Mouse (Mus musculus) lung, embryonic 15.5 days (tissue): ENCODE measurements around the gene Grk5. TPM values are rescaled to one million over a fixed set of nuclear protein-coding genes. Genes with fewer than 3 reads are reported as not detected.

Source experiments
- ATAC-seq: fragments of 200-750 bp; cut with Nextera tagmentation; 2 replicates; pipeline ENCODE4 v1.8.0; 2017; ENCODE audit warnings: moderate number of reproducible peaks, borderline replicate concordance; ENCODE audit not compliant: low FRiP score, low TSS enrichment; ENCODE audit errors: extremely low read depth
- H3K27ac ChIP-seq: fragments of 300-500 bp; sonication (generic); 2 replicates; pipeline ENCODE4 v1.5.1; 2015; ENCODE audit warnings: moderate library complexity, mild to moderate bottlenecking, inconsistent platforms
- H3K27me3 ChIP-seq: fragments of 300-500 bp; sonication (generic); 2 replicates; pipeline ENCODE4 v1.6.1; 2015; ENCODE audit warnings: inconsistent platforms
- H3K36me3 ChIP-seq: fragments of 300-500 bp; sonication (generic); 2 replicates; pipeline ENCODE4 v1.6.1; 2015; ENCODE audit warnings: inconsistent platforms
- H3K4me1 ChIP-seq: fragments of 300-500 bp; sonication (generic); 2 replicates; pipeline ENCODE4 v1.6.1; 2015; ENCODE audit warnings: inconsistent platforms
- H3K4me2 ChIP-seq: fragments of 300-500 bp; sonication (generic); 2 replicates; pipeline ENCODE4 v1.6.1; 2015; ENCODE audit warnings: inconsistent platforms, mild to moderate bottlenecking, moderate library complexity
- H3K4me3 ChIP-seq: fragments of 300-500 bp; sonication (generic); 2 replicates; pipeline ENCODE4 v1.5.1; 2015; ENCODE audit warnings: mild to moderate bottlenecking, inconsistent platforms
- H3K9ac ChIP-seq: fragments of 300-500 bp; sonication (generic); 2 replicates; pipeline ENCODE4 v1.6.1; 2015; ENCODE audit warnings: inconsistent platforms
- H3K9me3 ChIP-seq: fragments of 300-500 bp; sonication (generic); 2 replicates; pipeline ENCODE4 v1.6.1; 2016; ENCODE audit warnings: inconsistent platforms
- WGBS: fragments of 180-500 bp; shearing (Covaris S2); methylation state at CpG from one replicate; pipeline ENCODE4 v1.1.7; 2015; 5-methylcytosine and 5-hydroxymethylcytosine counted together
- polyA plus RNA-seq: library from polyadenylated mRNA; unstranded; fragments of >200 nt; fragmentation: Nextera tagmentation; extraction: Ambion mirVana; gene quantifications from 2 replicates; pipeline ENCODE4 v1.2.1, GENCODE M21; 2015

Gene Grk5
- polyA plus RNA-seq, 1 experiment from 2014 or later, result 4.2 TPM

GRCm38 (mm10) chr19:60956198-60956750 is 66.7 kb downstream of the Grk5 start:
- no peak overlapping the region for H3K9ac ChIP-seq
- no peak overlapping the region for H3K4me2 ChIP-seq
- H3K27ac ChIP-seq, result no peak overlapping the region
- H3K4me1 ChIP-seq, result peaks cover 10% of the 10 kb centered on the region; the same call in 1 of the 2 replicates
- no peak overlapping the region for H3K4me3 ChIP-seq
- peak; percentile 20; the same call in 1 of the 2 replicates for ATAC-seq
- no peaks in the 10 kb centered on the region for H3K27me3 ChIP-seq
- no peaks in the 10 kb centered on the region for H3K36me3 ChIP-seq
- no peaks in the 10 kb centered on the region for H3K9me3 ChIP-seq

- H3K4me1 ChIP-seq, result peaks cover 10% of the 10 kb centered on the region; the same call in 1 of the 2 replicates
- 38% methylated on average over 1 of the region's 1 CpGs for WGBS
- ATAC-seq, result peak; percentile 43; the same call in 1 of the 2 replicates
- H3K9me3 ChIP-seq, result no peaks in the 10 kb centered on the region
- no peak overlapping the region for H3K4me3 ChIP-seq
- no peaks in the 10 kb centered on the region for H3K36me3 ChIP-seq
- H3K27ac ChIP-seq, result 0 out of 2 replicates have a peak overlapping the region, but pooled peaks have one; percentile 39
- no peak overlapping the region for H3K4me2 ChIP-seq
- no peaks in the 10 kb centered on the region for H3K27me3 ChIP-seq
- H3K9ac ChIP-seq, result no peak overlapping the region
Measured at GRCm38 (mm10) chr19:60959706-60960230, 70.2 kb downstream of the Grk5 start.

- Histone ChIP-seq H3K9me3 (no peaks in the 10 kb centered on the region), H3K27ac (peak overlapping the region; percentile 32), H3K4me3 (no peak overlapping the region), H3K36me3 (no peaks in the 10 kb centered on the region), H3K27me3 (no peaks in the 10 kb centered on the region), H3K4me2 (no peak overlapping the region), H3K4me1 (peaks cover 10% of the 10 kb centered on the region; the same call in 1 of the 2 replicates), H3K9ac (no peak overlapping the region)
- 61% methylated on average over 7 of the region's 7 CpGs for WGBS
- ATAC-seq, result peak; percentile 39; the same call in 1 of the 2 replicates
Measured at GRCm38 (mm10) chr19:60962358-60963061, 73.0 kb downstream of the Grk5 start.

GRCm38 (mm10) chr19:60967909-60968308 is 78.4 kb downstream of the Grk5 start:
- WGBS, result 78% methylated on average over 1 of the region's 1 CpGs
- Histone ChIP-seq H3K9ac (no peak overlapping the region), H3K27me3 (no peaks in the 10 kb centered on the region), H3K4me2 (no peak overlapping the region), H3K4me1 (no peaks in the 10 kb centered on the region; the same call in 1 of the 2 replicates), H3K36me3 (no peaks in the 10 kb centered on the region), H3K4me3 (no peak overlapping the region), H3K27ac (no peak overlapping the region), H3K9me3 (no peaks in the 10 kb centered on the region)
- no peak for ATAC-seq

GRCm38 (mm10) chr19:60970406-60970805 is 80.9 kb downstream of the Grk5 start:
- no peak overlapping the region for H3K27ac ChIP-seq
- no peaks in the 10 kb centered on the region for H3K27me3 ChIP-seq
- no peak overlapping the region for H3K4me2 ChIP-seq
- ATAC-seq, result no peak
- H3K4me3 ChIP-seq, result no peak overlapping the region
- no peaks in the 10 kb centered on the region for H3K9me3 ChIP-seq
- H3K9ac ChIP-seq, result no peak overlapping the region
- no peaks in the 10 kb centered on the region for H3K36me3 ChIP-seq
- H3K4me1 ChIP-seq, result no peaks in the 10 kb centered on the region
- 77% methylated on average over 3 of the region's 3 CpGs for WGBS

GRCm38 (mm10) chr19:60971598-60971997 is 82.0 kb downstream of the Grk5 start:
- Histone ChIP-seq H3K9ac (no peak overlapping the region), H3K4me1 (no peaks in the 10 kb centered on the region), H3K27me3 (no peaks in the 10 kb centered on the region), H3K36me3 (no peaks in the 10 kb centered on the region), H3K4me2 (no peak overlapping the region), H3K9me3 (no peaks in the 10 kb centered on the region), H3K4me3 (no peak overlapping the region), H3K27ac (no peak overlapping the region)
- WGBS, result 91% methylated on average over 1 of the region's 1 CpGs
- no peak for ATAC-seq

- no peaks in the 10 kb centered on the region for H3K36me3 ChIP-seq
- no peak overlapping the region for H3K27ac ChIP-seq
- no peaks in the 10 kb centered on the region for H3K9me3 ChIP-seq
- H3K4me2 ChIP-seq, result no peak overlapping the region
- ATAC-seq, result peak; percentile 62; the same call in 1 of the 2 replicates
- H3K4me3 ChIP-seq, result no peak overlapping the region
- 67% methylated on average over 1 of the region's 1 CpGs for WGBS
- H3K9ac ChIP-seq, result no peak overlapping the region
- no peaks in the 10 kb centered on the region for H3K27me3 ChIP-seq
- H3K4me1 ChIP-seq, result no peaks in the 10 kb centered on the region
Measured at GRCm38 (mm10) chr19:60972281-60973015, 82.9 kb downstream of the Grk5 start.

- no peak overlapping the region for H3K27ac ChIP-seq
- 90% methylated on average over 2 of the region's 2 CpGs for whole genome bisulfite sequencing
- ATAC-seq, result no peak
Measured at GRCm38 (mm10) chr19:60973508-60973907, 84.0 kb downstream of the Grk5 start.

GRCm38 (mm10) chr19:60979581-60979980 is 90.0 kb downstream of the Grk5 start:
- no peak overlapping the region for H3K9ac ChIP-seq
- H3K27me3 ChIP-seq, result no peaks in the 10 kb centered on the region
- H3K4me1 ChIP-seq, result no peaks in the 10 kb centered on the region
- 67% methylated on average over 1 of the region's 1 CpGs for WGBS
- no peak overlapping the region for H3K27ac ChIP-seq
- no peak for ATAC-seq
- no peaks in the 10 kb centered on the region for H3K9me3 ChIP-seq
- no peak overlapping the region for H3K4me2 ChIP-seq
- H3K36me3 ChIP-seq, result no peaks in the 10 kb centered on the region
- no peak overlapping the region for H3K4me3 ChIP-seq

More at GRCm38 (mm10) chr19:60973508-60973907, 84.0 kb downstream of the Grk5 start:
- no peaks in the 10 kb centered on the region for H3K4me1 ChIP-seq
- no peaks in the 10 kb centered on the region for H3K9me3 ChIP-seq
- H3K27me3 ChIP-seq, result no peaks in the 10 kb centered on the region
- H3K4me2 ChIP-seq, result no peak overlapping the region
- no peak overlapping the region for H3K4me3 ChIP-seq
- no peaks in the 10 kb centered on the region for H3K36me3 ChIP-seq
- no peak overlapping the region for H3K9ac ChIP-seq

GRCm38 (mm10) chr19:60981391-60981790 is 91.8 kb downstream of the Grk5 start:
- no peaks in the 10 kb centered on the region for H3K9me3 ChIP-seq
- no peak for ATAC-seq
- no peaks in the 10 kb centered on the region for H3K36me3 ChIP-seq
- H3K4me1 ChIP-seq, result no peaks in the 10 kb centered on the region
- no peaks in the 10 kb centered on the region for H3K27me3 ChIP-seq
- no peak overlapping the region for H3K27ac ChIP-seq
- no peak overlapping the region for H3K9ac ChIP-seq
- H3K4me2 ChIP-seq, result no peak overlapping the region
- H3K4me3 ChIP-seq, result no peak overlapping the region
- WGBS, result 88% methylated on average over 5 of the region's 5 CpGs

GRCm38 (mm10) chr19:60981894-60982293 is 92.3 kb downstream of the Grk5 start:
- no peaks in the 10 kb centered on the region for H3K27me3 ChIP-seq
- no peaks in the 10 kb centered on the region for H3K36me3 ChIP-seq
- ATAC-seq, result no peak
- no peak overlapping the region for H3K4me2 ChIP-seq
- H3K27ac ChIP-seq, result no peak overlapping the region
- H3K9me3 ChIP-seq, result no peaks in the 10 kb centered on the region
- no peak overlapping the region for H3K9ac ChIP-seq
- H3K4me3 ChIP-seq, result no peak overlapping the region
- no peaks in the 10 kb centered on the region for H3K4me1 ChIP-seq
- 73% methylated on average over 2 of the region's 2 CpGs for WGBS

- H3K27me3 ChIP-seq, result no peaks in the 10 kb centered on the region
- H3K36me3 ChIP-seq, result no peaks in the 10 kb centered on the region
- no peak overlapping the region for H3K27ac ChIP-seq
- ATAC-seq, result no peak
- H3K9me3 ChIP-seq, result no peaks in the 10 kb centered on the region
- H3K9ac ChIP-seq, result no peak overlapping the region
- H3K4me1 ChIP-seq, result peaks cover 13% of the 10 kb centered on the region; the same call in 1 of the 2 replicates
- H3K4me3 ChIP-seq, result no peak overlapping the region
- H3K4me2 ChIP-seq, result no peak overlapping the region
- 68% methylated on average over 5 of the region's 5 CpGs for WGBS
Measured at GRCm38 (mm10) chr19:60989766-60990165, 100.2 kb downstream of the Grk5 start.
